Mouse (Mus musculus) testis, postnatal 10 days (tissue): ENCODE measurements at regions not wholly inside any gene's neighbourhood (a gene's known extent, or its start where the extent isn't known, plus 50 kb on each side); places are given as distances from the start of the nearest gene placed in this dataset.
"Not testable (repeated sequence)": the region's sequence is repeated elsewhere in the genome, so short reads cannot be mapped to it uniquely, and the experiment has no call there.

Source experiments
- DNase-seq: peaks from one replicate; pipeline ENCODE4 v3.0.0; 2021; ENCODE audit warnings: low spot score

DNA sequence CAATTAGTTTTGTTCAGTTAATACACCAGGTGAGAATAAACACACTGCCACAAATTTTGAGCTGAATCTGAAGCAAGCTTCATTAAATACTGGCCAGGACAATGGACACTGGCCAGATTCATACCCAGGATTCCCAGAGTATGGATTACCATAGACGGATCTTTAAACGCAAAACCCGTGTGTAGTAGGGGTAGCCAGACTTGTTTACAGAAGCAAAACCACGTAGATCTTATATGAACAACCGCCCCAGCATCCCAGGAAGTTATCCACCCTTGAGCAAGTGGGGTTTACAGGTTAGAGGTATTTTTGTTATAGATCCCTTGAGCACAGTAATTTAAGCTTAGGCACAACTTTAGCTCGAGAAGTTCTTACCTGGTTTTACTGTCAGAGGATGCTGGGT, 71.1 kb upstream of the Ezr start:
- DNase-seq, result no peak

DNA sequence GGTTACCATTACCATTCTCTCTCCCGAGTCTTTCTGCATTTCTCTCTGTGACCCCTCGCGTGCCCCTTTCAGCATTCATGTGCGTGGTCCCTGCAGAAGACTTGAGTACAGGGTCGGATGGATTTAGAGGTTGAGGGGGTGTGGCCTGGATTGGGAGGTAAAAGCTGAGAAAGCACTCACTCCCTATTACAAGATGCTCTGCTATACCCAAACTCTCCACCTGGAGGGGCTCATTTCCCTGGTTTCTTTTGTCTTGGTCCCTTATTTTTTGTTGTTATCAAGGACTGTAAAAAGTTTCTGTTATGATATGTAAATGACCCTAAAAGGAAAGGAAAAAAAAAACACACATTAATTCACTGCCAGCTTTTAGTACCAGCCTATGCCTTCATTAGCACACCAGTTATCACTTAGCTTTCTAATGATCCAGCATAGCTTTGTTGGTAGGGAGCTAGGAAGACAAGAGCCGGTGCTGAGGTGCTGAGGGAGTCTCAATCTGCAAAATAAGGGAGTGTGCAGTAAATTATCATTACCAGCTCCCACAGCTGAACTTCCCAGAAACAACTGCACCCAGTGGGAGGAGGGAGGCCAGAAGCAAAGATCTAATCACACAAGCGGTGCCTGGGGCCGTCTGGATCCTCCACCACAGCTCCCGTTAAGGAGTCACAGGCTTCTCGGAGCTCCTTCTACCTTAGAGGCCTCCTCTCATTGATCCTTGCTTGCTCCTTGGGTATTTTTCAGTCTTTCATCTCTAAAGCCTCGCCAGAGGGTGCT, 69.8 kb upstream of the Ezr start:
- DNase-seq, result peak; percentile 61

GRCm38 (mm10) chr17:6850513-6850912, 67.9 kb upstream of the Ezr start:
- DNase-seq, result no peak

DNA sequence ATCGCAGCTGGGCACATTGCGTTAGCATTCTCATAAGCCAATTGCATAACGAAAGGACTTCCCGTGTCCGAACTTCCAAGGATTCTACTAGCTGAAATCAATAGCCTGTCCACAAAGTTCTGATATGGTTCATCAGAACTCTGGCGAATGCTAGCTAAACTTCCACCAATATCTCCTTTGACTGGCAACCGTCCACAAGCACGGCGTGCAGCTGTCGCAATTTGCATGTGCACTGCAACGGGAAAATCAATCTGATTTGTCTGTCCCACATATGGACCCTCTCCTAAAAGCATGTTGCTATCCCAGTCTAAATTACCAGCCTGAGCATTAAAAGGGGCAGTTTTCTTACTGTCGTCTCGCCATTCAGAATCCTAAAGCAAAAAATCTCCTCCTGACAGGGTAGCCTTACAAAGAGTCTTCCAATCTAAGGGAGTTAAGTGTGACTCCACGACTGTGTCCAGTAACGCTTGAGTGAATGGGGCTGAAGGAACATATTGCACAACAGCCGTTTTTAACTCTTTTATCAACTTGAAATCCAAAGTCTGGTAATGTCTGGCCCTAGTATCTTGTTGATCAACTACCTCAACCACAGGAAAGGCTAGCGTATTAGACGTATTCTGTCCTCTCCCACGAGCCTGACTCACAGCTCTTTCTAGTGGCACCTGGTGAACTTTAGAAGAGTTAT, 59.3 kb upstream of the Ezr start:
- not testable (repeated sequence) for DNase-seq

- no peak for DNase-seq
Observed at GRCm38 (mm10) chr17:6835333-6835916, 52.8 kb upstream of the Ezr start.
